Mouse (Mus musculus): ENCODE measurements around the gene Alox12b. TPM values are rescaled to one million over a fixed set of nuclear protein-coding genes. Genes with fewer than 3 reads are reported as not detected.

The Alox12b gene
- polyA plus RNA-seq, 1 experiment = not detected

Other genes with a start within 250 kb of the Alox12b start
- not detected in 2 replicates for gene Odf4, start 229.9 kb upstream of the Alox12b start, polyA plus RNA-seq (2012; ENCODE audit: insufficient read depth, insufficient read length, missing spikeins)
- gene Arhgef15, start 199.5 kb upstream of the Alox12b start, polyA plus RNA-seq (2012; ENCODE audit: insufficient read depth, insufficient read length, missing spikeins) = 7.1 and 19.0 TPM in 2 replicates
- 170 and 220 TPM in 2 replicates for gene Slc25a35, start 188.9 kb upstream of the Alox12b start, polyA plus RNA-seq (2012; ENCODE audit: insufficient read depth, insufficient read length, missing spikeins)
- gene Rangrf, start 181.8 kb upstream of the Alox12b start, polyA plus RNA-seq (2012; ENCODE audit: insufficient read depth, insufficient read length, missing spikeins) = 9.0 and 12.7 TPM in 2 replicates
- gene Pfas, start 148.5 kb upstream of the Alox12b start, polyA plus RNA-seq (2012; ENCODE audit: insufficient read depth, insufficient read length, missing spikeins) = 7.8 and 11.1 TPM in 2 replicates
- 6.2 and 11.8 TPM in 2 replicates for gene Ctc1, start 141.1 kb upstream of the Alox12b start, polyA plus RNA-seq (2012; ENCODE audit: insufficient read depth, insufficient read length, missing spikeins)
- 0.79 TPM in 1 of 2 replicates, not detected in the other for gene Aurkb, start 111.3 kb upstream of the Alox12b start, polyA plus RNA-seq (2012; ENCODE audit: insufficient read depth, insufficient read length, missing spikeins)
- 8.1 and 8.3 TPM in 2 replicates for gene Borcs6, start 97.3 kb upstream of the Alox12b start, polyA plus RNA-seq (2012; ENCODE audit: insufficient read depth, insufficient read length, missing spikeins)
- gene Tmem107, start 86.2 kb upstream of the Alox12b start, polyA plus RNA-seq (2012; ENCODE audit: insufficient read depth, insufficient read length, missing spikeins) = 2.5 and 4.6 TPM in 2 replicates
- gene Vamp2, start 68.5 kb upstream of the Alox12b start, polyA plus RNA-seq (2012; ENCODE audit: insufficient read depth, insufficient read length, missing spikeins) = 42.0 and 54.9 TPM in 2 replicates
- gene Per1, start 61.8 kb upstream of the Alox12b start, polyA plus RNA-seq (2012; ENCODE audit: insufficient read depth, insufficient read length, missing spikeins) = 7.9 and 15.6 TPM in 2 replicates
- gene Hes7, start 36.6 kb upstream of the Alox12b start, polyA plus RNA-seq (2012; ENCODE audit: insufficient read depth, insufficient read length, missing spikeins) = not detected in 2 replicates
- gene 9130213A22Rik, start 34.4 kb upstream of the Alox12b start, polyA plus RNA-seq (2012; ENCODE audit: insufficient read depth, insufficient read length, missing spikeins) = 0.87 TPM in 1 of 2 replicates, not detected in the other
- not detected in 2 replicates for gene Aloxe3, start 31.1 kb upstream of the Alox12b start, polyA plus RNA-seq (2012; ENCODE audit: insufficient read depth, insufficient read length, missing spikeins)
- not detected in 2 replicates for gene Alox8, start 40.9 kb downstream of the Alox12b start, polyA plus RNA-seq (2012; ENCODE audit: insufficient read depth, insufficient read length, missing spikeins)
- not detected in 2 replicates for gene Gucy2e, start 80.0 kb downstream of the Alox12b start, polyA plus RNA-seq (2012; ENCODE audit: insufficient read depth, insufficient read length, missing spikeins)
- gene Cntrob, start 166.8 kb downstream of the Alox12b start, polyA plus RNA-seq (2012; ENCODE audit: insufficient read depth, insufficient read length, missing spikeins) = 4.5 and 5.6 TPM in 2 replicates
- 93.3 and 94.0 TPM in 2 replicates for gene Trappc1, start 167.0 kb downstream of the Alox12b start, polyA plus RNA-seq (2012; ENCODE audit: insufficient read depth, insufficient read length, missing spikeins)
- 1.2 and 1.6 TPM in 2 replicates for gene Kcnab3, start 169.3 kb downstream of the Alox12b start, polyA plus RNA-seq (2012; ENCODE audit: insufficient read depth, insufficient read length, missing spikeins)
- gene Rnf227, start 183.5 kb downstream of the Alox12b start, polyA plus RNA-seq (2012; ENCODE audit: insufficient read depth, insufficient read length, missing spikeins) = 2.8 TPM in 1 of 2 replicates, not detected in the other
- 19.4 and 27.0 TPM in 2 replicates for gene Chd3, start 212.4 kb downstream of the Alox12b start, polyA plus RNA-seq (2012; ENCODE audit: insufficient read depth, insufficient read length, missing spikeins)
- gene Naa38, start 238.5 kb downstream of the Alox12b start, polyA plus RNA-seq (2012; ENCODE audit: insufficient read depth, insufficient read length, missing spikeins) = 249 and 290 TPM in 2 replicates
- gene Cyb5d1, start 238.6 kb downstream of the Alox12b start, polyA plus RNA-seq (2012; ENCODE audit: insufficient read depth, insufficient read length, missing spikeins) = 16.1 and 18.9 TPM in 2 replicates
- gene Tmem88, start 241.2 kb downstream of the Alox12b start, polyA plus RNA-seq (2012; ENCODE audit: insufficient read depth, insufficient read length, missing spikeins) = 4.1 and 8.3 TPM in 2 replicates